Mouse (Mus musculus) hematopoietic stem cell, adult 5-6 weeks (primary cell): ENCODE data around the gene Bpgm. TPM values are rescaled to one million over a fixed set of nuclear protein-coding genes. Genes with fewer than 3 reads are reported as not detected.

Experiments
- ATAC-seq, 2 experiments: fragments of 125-278 bp in 1 of 2; replicated peaks in 1 of 2; 2 replicates each; pipeline ENCODE4 v1.8.0; 2016 to 2017; ENCODE audit warnings: inconsistent platforms in 2 of 2, mild to moderate bottlenecking in 2 of 2, moderate number of reproducible peaks in 2 of 2, low read depth in 1 of 2, moderate TSS enrichment in 1 of 2; ENCODE audit not compliant: low FRiP score in 2 of 2, poor library complexity in 2 of 2, severe bottlenecking in 2 of 2, insufficient read depth in 1 of 2, low TSS enrichment in 1 of 2
- total RNA-seq: library from RNA; stranded (forward); fragments of 172-1452, 232-1000 nt; gene quantifications from 2 replicates; pipeline ENCODE4 v1.2.3, GENCODE M21; 2017

Gene Bpgm
- total RNA-seq, 1 experiment from 2014 or later: 21.1 TPM

GRCm38 (mm10) chr6:34552489-34553157 lies 76.6 kb downstream of the Bpgm start:
- ATAC-seq: no peak

DNA sequence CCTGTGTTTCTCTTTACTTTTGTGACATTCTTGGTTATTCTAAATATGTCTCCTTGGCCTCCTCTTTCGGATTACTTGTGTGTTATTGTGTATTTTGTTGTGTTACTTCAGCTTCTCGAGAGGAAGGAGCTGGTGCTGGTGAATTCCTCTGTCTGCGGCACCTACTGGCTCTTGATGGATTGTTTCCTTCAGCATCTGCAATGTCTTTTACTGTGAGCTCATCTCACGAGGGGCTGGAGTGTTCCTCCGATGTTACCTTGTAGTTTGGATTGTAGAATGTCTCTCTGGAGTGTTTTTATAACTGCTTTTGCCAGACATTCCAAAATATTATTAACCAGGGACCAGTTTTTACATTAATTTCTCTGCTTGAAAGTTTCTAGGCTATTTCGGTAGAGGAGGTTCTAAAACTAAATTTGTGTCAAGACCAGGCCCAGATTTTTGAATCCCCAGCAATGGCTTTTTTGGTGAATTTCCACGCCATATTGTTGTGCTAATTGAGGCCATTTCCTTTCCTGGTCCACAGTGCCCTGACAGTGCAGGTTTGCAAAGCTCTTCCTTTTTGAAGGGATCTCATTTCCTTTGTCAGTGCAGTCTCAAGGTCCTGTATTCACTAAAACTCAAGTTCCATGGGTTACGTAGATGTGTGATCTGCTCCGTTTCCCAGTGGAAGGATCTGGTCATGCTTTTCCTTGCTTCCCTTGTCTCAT lies 78.4 kb downstream of the Bpgm start:
- no peak for ATAC-seq

Other genes with a start within 250 kb of the Bpgm start
- 101 and 135 TPM in 2 replicates for gene Akr1b3, start 158.7 kb upstream of the Bpgm start, total RNA-seq
- not detected in 2 replicates for gene Akr1b8, start 122.1 kb upstream of the Bpgm start, total RNA-seq
- 40.2 and 53.3 TPM in 2 replicates for gene Akr1b10, start 92.0 kb upstream of the Bpgm start, total RNA-seq
- gene Akr1b7, start 63.9 kb upstream of the Bpgm start, total RNA-seq: not detected in 2 replicates
- 0.65 TPM in 1 of 2 replicates, not detected in the other for gene Cald1, start 122.3 kb downstream of the Bpgm start, total RNA-seq